Mouse (Mus musculus): ENCODE measurements at regions not wholly inside any gene's neighbourhood (a gene's known extent, or its start where the extent isn't known, plus 50 kb on each side); places are given as distances from the start of the nearest gene placed in this dataset.

- TF ChIP-seq CHD2 (IDR thresholded peaks at IDR 0.05; ENCODE audit: low read depth, low read length) (no peak), ZC3H11A (IDR thresholded peaks at IDR 0.05; ENCODE audit: borderline replicate concordance, low read depth, low read length) (no peak), ZNF384 (IDR thresholded peaks at IDR 0.05; ENCODE audit: low read depth, low read length) (no peak), HCFC1 (IDR thresholded peaks at IDR 0.05; ENCODE audit: borderline replicate concordance, insufficient read depth, low read length) (no peak), MAFK (IDR thresholded peaks at IDR 0.05; ENCODE audit: insufficient read depth, low read depth, low read length) (no peak)
These were observed 292.5 kb upstream of the Meis2 start for GRCm38 (mm10) chr2:116358145-116358544.

All from ES-E14 (cell line).